In the genomic region with DNA sequence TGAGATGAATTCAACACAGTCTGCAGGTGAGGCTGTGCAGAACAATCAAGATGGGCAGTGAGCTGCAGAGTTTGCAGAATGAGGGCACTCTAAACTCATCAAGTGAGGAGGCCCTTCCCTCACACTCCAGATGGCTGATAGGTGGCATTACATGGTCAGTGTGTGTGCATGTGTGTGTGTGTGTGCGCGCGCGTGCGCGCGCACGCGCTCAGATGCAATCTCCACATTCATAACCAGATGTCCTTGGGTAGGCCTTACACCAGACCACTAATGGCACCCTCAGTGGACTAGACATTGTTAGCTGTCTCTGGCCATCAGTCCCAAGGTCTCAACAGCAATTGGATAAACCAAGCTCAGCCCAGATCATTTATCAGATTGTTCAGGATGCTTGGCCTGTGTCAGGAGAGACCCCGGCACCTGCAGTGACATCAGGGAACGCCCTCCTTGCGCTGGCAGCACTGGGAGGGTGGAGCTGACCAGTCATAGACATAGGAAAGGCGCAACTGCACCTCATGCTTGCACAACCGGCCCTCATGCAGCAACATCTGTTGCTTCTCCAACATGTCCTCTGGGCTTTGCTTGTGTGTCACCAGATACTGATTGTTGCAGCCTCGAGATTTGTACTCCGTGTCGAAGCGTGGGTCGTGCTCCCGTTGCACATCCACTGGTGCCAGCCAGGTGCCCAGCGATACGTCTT, we compare ENCODE assay signal across 8 mouse cellular contexts. TPM values are rescaled to one million over a fixed set of nuclear protein-coding genes. Genes with fewer than 3 reads are reported as not detected.
DNase-seq lines count a peak whose midpoint lies in the region; ATAC-seq and TF ChIP-seq lines count a peak whose summit lies in the region.

No protein-coding gene starts in this region.

- peak overlapping the region; percentile 75; the same call in 1 of the 2 replicates for H3K9ac ChIP-seq in intestine, postnatal 0 days (ENCODE audit: low read depth, low read length)

- peak overlapping the region; percentile 66 for H3K4me3 ChIP-seq in cerebellum, adult 2 months (replicated peaks; ENCODE audit: insufficient read depth, low read depth, low read length)
- H3K4me3 ChIP-seq in intestine, postnatal 0 days (ENCODE audit: low read depth, low read length) = peak overlapping the region; percentile 90
- peak overlapping the region; percentile 85 for H3K4me3 ChIP-seq in midbrain, embryonic 10.5 days

- no peak for TF ChIP-seq POLR2A in cerebellum, adult 2 months (IDR thresholded peaks at IDR 0.05; ENCODE audit: borderline replicate concordance, insufficient read depth, low read length)

- peaks cover 12% of the 10 kb centered on the region for H3K4me1 ChIP-seq in cerebellum, adult 2 months (ENCODE audit: control insufficient read depth, insufficient read depth, low read length)
- H3K4me1 ChIP-seq in intestine, postnatal 0 days (replicated peaks; ENCODE audit: control insufficient read depth, insufficient read depth, low read length) = no peaks in the 10 kb centered on the region
- peaks cover 30% of the 10 kb centered on the region for H3K4me1 ChIP-seq in midbrain, embryonic 10.5 days

- 74% methylated on average over 22 of the region's 22 CpGs for WGBS in cerebellum, adult 2 months
- 76% methylated on average over 22 of the region's 22 CpGs for WGBS in intestine, postnatal 0 days
- WGBS in midbrain, embryonic 10.5 days = 91% methylated on average over 22 of the region's 22 CpGs

- DNase-seq in cerebellum, adult 2 months = no peak
- no peak for DNase-seq in cerebellum, postnatal 36 days
- DNase-seq in urinary bladder, postnatal 14 days (ENCODE audit: low spot score) = peak; percentile 25
- no peak for DNase-seq in urinary bladder, adult 18-20 months (ENCODE audit: low spot score in 2 of 2)
- DNase-seq in midbrain, embryonic 10.5 days (ENCODE audit: low spot score) = peak; percentile 17
- DNase-seq in natural killer cell, adult 2 months (ENCODE audit: low spot score in 2 of 2) = no peak
- no peak for DNase-seq in ovary, postnatal 14 days (ENCODE audit: low spot score)

- no peak overlapping the region for H3K27ac ChIP-seq in cerebellum, adult 2 months (ENCODE audit: insufficient read depth, low read length)
- H3K27ac ChIP-seq in intestine, postnatal 0 days (ENCODE audit: low read depth, low read length) = no peak overlapping the region; the same call in 1 of the 2 replicates
- peak overlapping the region; percentile 96 for H3K27ac ChIP-seq in midbrain, embryonic 10.5 days (replicated peaks)

- H3K9me3 ChIP-seq in intestine, postnatal 0 days (ENCODE audit: control insufficient read depth) = no peaks in the 10 kb centered on the region
- no peaks in the 10 kb centered on the region; the same call in 1 of the 2 replicates for H3K9me3 ChIP-seq in midbrain, embryonic 10.5 days (replicated peaks)

- H3K4me2 ChIP-seq in intestine, postnatal 0 days (replicated peaks; ENCODE audit: low read depth) = peak overlapping the region; percentile 98

- no peak for TF ChIP-seq CTCF in cerebellum, adult 2 months (IDR thresholded peaks at IDR 0.05; ENCODE audit: borderline replicate concordance, insufficient read depth, low read depth, low read length)
- TF ChIP-seq CTCF in intestine, postnatal 0 days (IDR thresholded peaks at IDR 0.05; ENCODE audit: low read depth) = peak; percentile 11; the same call in 1 of the 2 replicates

- no peak for ATAC-seq in intestine, postnatal 0 days

- H3K27me3 ChIP-seq in cerebellum, adult 2 months (ENCODE audit: control insufficient read depth, insufficient read depth, low read length) = no peaks in the 10 kb centered on the region
- H3K27me3 ChIP-seq in intestine, postnatal 0 days (replicated peaks; ENCODE audit: control insufficient read depth, insufficient read depth, low read length) = no peaks in the 10 kb centered on the region
- no peaks in the 10 kb centered on the region for H3K27me3 ChIP-seq in midbrain, embryonic 10.5 days (ENCODE audit: low read depth, poor library complexity, severe bottlenecking)

- peaks cover 6% of the 10 kb centered on the region; the same call in 1 of the 2 replicates for H3K36me3 ChIP-seq in intestine, postnatal 0 days (ENCODE audit: control insufficient read depth, insufficient read depth)
- peaks cover 26% of the 10 kb centered on the region for H3K36me3 ChIP-seq in midbrain, embryonic 10.5 days

RNA-seq across cellular contexts. Expression of a gene that starts 1.1 kb away (rescaled TPM):
- polyA plus RNA-seq in cerebellum, adult 2 months (2012; rRNA removed) = 10.8 and 11.4 TPM in 2 replicates
- 5.8 and 6.0 TPM in 2 replicates for polyA plus RNA-seq in intestine, postnatal 0 days (2015; fragmentation: Nextera tagmentation; extraction: Ambion mirVana)
- 14.0 and 15.3 TPM in 2 replicates for polyA plus RNA-seq in midbrain, embryonic 10.5 days (2016; fragmentation: Nextera tagmentation; extraction: Ambion mirVana)

RNA-seq across cellular contexts. Expression of a gene that starts 1.3 kb away (rescaled TPM):
- polyA plus RNA-seq in cerebellum, adult 2 months (2012; rRNA removed) = 136 and 142 TPM in 2 replicates
- polyA plus RNA-seq in intestine, postnatal 0 days (2015; fragmentation: Nextera tagmentation; extraction: Ambion mirVana) = 219 and 222 TPM in 2 replicates
- polyA plus RNA-seq in midbrain, embryonic 10.5 days (2016; fragmentation: Nextera tagmentation; extraction: Ambion mirVana) = 131 and 138 TPM in 2 replicates

RNA-seq across cellular contexts. Expression of a gene that starts 22.3 kb away (rescaled TPM):
- 3.6 and 5.2 TPM in 2 replicates for polyA plus RNA-seq in cerebellum, adult 2 months (2012; rRNA removed)
- 0.14 and 0.35 TPM in 2 replicates for polyA plus RNA-seq in intestine, postnatal 0 days (2015; fragmentation: Nextera tagmentation; extraction: Ambion mirVana)
- 0.42 and 0.88 TPM in 2 replicates for polyA plus RNA-seq in midbrain, embryonic 10.5 days (2016; fragmentation: Nextera tagmentation; extraction: Ambion mirVana)

RNA-seq across cellular contexts. Expression of a gene that starts 29.2 kb away (rescaled TPM):
- polyA plus RNA-seq in cerebellum, adult 2 months (2012; rRNA removed) = 16.8 and 22.1 TPM in 2 replicates
- polyA plus RNA-seq in intestine, postnatal 0 days (2015; fragmentation: Nextera tagmentation; extraction: Ambion mirVana) = 129 and 138 TPM in 2 replicates
- polyA plus RNA-seq in midbrain, embryonic 10.5 days (2016; fragmentation: Nextera tagmentation; extraction: Ambion mirVana) = 18.9 and 23.8 TPM in 2 replicates

RNA-seq across cellular contexts. Expression of a gene that starts 34.6 kb away (rescaled TPM):
- 0.10 and 0.11 TPM in 2 replicates for polyA plus RNA-seq in cerebellum, adult 2 months (2012; rRNA removed)
- polyA plus RNA-seq in intestine, postnatal 0 days (2015; fragmentation: Nextera tagmentation; extraction: Ambion mirVana) = 0.55 and 0.56 TPM in 2 replicates
- 1.1 and 1.8 TPM in 2 replicates for polyA plus RNA-seq in midbrain, embryonic 10.5 days (2016; fragmentation: Nextera tagmentation; extraction: Ambion mirVana)

Comparison
In these comparisons a context has a peak if more than half of its experiments do, and no peak if none do; other contexts are left out.
1. DNase-seq: peak in urinary bladder, postnatal 14 days (single experiment) and midbrain, embryonic 10.5 days (single experiment); none in cerebellum, adult 2 months (0 of 2), cerebellum, postnatal 36 days (0 of 2), urinary bladder, adult 18-20 months (0 of 2), natural killer cell, adult 2 months (0 of 2) and ovary, postnatal 14 days (single experiment).
2. Peak in every context shown above with its lines, with median percentiles within 50 percentile points of each other: H3K4me3 ChIP-seq.